Mouse (Mus musculus) thymus, adult 18-20 months (tissue): Measurements from ENCODE around the gene Dapk3.
"Not testable (repeated sequence)": the region's sequence is repeated elsewhere in the genome, so short reads cannot be mapped to it uniquely, and the experiment has no call there.

ENCODE experiments used
- DNase-seq, 2 experiments: peaks; one replicate each; pipeline ENCODE4 v3.0.0; 2022; ENCODE audit warnings: mixed read lengths in 2 of 2

Dapk3 gene

DNA sequence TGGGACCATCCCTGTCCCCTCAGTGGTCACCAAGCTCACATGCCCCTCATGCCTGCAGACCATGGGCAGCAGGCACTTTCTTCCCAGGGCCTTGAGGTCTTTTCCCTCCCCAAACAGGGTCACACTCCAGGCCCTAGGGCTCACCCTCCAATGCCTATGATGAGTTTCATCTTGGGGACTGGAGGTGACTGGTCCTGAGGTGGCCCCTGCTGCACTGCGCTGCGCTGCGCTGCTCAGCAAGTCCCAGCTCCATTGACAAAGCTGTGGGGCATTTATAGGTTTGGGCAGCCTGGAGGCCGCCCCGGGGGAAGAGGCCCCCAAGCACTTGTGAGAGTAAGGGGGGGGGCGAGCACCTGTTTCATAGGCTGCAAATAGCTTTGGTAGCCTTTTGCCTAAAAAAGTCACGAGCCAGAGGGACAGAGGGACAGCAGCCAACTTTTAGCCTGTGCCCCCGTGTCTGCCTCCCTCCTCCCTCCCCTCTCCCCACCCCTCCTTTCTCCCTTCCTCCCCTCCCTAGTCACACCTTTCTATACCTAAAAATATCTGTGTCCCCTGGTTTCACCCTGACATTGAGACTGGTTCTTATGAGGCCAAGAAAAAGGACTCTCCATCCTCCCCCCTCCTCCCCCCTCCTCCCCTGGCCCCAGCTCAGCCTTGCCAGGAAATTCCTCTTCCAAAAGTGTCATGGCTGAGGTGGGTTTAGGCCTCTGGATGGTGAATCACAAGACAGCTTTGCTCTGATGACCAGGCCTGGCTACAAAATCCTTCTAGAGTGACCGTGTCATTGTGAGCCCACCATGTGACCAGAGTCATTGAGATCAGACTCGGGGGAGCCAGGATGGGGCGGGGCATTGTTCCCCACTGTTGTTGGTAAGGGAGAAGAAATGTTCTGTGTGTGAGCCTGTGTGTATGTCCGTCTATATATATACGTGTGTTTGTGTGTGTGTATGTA, 19.3 kb downstream of the Dapk3 start, which contains the start of gene Nmrk2:
Gene Nmrk2 (minus strand): TSS at position 245 of the 952 bp plus-strand sequence.
- no peak for DNase-seq

DNA sequence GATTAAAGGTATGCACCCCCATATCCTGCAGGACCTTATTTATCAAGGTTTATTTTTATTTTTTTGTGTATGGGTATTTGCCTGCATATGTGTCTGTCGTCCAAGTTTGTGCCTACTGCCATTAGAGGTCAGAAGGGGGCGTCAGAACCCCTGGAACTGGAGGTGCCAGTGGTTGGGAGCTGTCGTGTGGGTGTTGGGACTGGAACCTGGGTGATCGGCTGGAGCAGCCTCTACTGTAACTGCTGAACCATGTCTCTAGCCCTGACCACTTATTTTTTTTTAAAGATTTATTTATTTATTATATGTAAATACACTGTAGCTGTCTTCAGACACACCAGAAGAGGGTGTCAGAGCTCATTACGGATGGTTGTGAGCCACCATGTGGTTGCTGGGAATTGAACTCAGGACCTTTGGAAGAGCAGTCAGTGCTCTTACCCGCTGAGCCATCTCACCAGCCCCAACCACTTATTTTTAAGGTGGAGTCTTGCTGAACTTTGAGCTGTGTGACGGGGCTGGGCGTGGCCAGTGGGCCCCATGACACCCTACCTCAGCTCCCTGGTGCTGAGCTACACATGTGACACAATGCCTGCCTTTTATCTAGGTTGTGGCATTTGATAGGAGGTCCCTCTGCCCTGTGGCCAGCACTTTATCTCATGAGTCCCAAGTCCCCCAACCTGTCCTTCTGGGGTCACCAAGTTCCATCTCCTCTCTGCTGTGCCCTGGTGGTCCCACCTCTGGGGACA, 20.3 kb downstream of the Dapk3 start:
- no peak for DNase-seq

DNA sequence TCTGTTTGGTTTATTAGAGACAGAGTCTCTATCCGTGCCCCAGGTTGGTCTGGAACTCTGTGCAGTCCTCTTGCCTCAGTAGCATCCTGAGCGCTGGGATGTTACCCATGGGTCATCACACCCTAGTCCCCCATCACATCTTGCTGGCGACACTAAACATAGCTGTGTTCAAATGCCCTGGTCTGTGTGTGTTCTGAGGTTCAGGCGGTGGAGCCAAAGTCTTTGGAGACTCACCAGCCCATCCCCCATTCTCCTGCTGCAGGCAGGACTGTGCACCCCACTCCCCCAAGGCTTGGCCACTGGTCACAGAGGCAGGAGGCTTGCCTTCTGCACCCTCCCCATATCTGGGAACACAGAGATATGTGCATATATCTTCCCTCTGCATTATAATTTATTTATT, 21.3 kb downstream of the Dapk3 start:
- no peak for DNase-seq

DNA sequence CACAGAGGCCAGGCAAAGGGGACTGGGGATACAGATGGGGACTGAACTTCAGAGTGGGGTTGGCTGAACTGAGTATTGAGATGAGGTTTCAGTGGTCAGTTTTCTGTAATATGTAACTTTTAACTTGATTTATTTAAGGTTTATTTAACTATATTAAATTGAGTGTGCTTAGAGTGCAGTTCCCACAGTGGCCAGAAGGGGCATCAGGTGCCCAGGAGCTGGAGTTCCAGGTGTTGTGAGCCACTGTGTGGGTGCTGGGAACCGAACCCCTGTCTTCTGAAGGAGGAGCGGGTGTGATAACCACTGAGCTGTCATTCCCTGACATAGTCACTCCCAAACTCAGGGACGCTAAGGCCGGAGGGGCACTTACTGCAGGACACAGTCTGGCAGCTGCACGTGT, 27.3 kb downstream of the Dapk3 start:
- no peak for DNase-seq

- DNase-seq = no peak
Measured at GRCm38 (mm10) chr10:81216260-81216659, 33.5 kb downstream of the Dapk3 start.

DNA sequence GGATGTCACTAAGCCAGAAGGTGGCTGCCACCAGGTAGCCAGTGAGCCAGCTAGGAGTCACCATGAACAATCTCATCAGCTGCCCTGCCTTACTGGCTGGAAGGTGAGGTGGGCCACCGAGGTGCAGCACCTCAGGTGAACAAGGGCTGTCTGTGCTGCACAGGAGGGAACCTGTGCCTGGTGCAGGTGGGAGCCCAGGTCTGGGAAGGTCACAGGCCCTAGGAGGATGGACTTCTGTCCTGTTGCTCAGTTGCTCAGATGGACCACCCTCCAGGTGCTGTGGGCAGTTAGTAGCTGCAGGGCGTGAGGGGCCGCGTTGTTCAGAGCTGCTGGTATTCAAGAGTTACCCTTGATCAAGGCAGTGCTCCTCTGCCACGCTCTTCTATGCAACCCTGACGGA, 34.0 kb downstream of the Dapk3 start:
- no peak for DNase-seq

- not testable (repeated sequence) for DNase-seq
Measured at GRCm38 (mm10) chr10:81217267-81217666, 34.5 kb downstream of the Dapk3 start.

GRCm38 (mm10) chr10:81217964-81218363, 35.2 kb downstream of the Dapk3 start:
- peak; percentile 44 to 53 for DNase-seq

DNA sequence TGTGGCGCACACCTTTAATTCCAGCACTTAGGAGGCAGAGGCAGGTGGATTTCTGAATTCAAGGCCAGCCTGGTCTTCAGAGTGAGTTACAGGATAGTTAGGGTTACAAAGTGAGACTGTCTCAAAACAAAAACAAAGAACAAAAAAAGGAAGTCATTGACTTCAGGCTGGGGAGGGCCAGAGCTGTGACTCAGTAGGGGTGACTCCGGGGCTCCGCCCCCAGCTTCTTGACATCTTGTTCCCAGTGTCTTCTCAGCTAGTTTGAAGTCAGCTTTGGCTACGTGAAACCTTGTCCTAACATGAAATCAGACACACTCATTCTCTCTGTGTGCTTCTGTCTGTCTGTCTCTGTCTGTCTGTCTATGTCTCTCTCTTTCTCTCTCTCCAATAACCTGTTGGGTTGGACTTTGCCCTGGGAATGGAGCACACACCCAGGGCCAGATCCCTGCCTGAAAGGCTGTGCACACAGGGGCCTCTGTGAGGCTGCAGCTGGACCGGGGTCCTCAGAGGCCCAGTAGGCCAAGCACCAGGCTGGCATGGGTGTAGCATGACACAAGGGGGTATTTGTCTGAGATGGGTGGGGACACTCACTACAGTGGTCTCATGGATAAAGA, 38.7 kb downstream of the Dapk3 start:
- DNase-seq = no peak

DNA sequence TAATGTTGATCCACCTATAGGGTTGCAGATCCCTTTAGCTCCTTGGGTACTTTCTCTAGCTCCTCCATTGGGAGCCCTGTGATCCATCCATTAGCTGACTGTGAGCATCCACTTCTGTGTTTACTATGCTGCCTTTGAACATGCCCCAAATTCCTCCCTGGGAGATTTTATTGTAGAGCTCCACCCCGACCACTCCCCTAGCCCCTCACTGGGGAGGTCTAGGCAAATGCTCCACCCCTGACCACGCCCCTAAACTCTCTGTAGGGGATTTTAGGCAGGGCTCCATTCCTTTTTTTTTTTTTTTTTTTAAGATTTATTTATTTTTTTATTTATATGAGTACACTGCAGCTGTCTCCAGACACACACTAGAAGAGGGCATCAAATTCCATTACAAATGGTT, 40.9 kb downstream of the Dapk3 start:
- DNase-seq = not testable (repeated sequence)

GRCm38 (mm10) chr10:81229735-81230437, 47.1 kb downstream of the Dapk3 start:
- DNase-seq = no peak

DNA sequence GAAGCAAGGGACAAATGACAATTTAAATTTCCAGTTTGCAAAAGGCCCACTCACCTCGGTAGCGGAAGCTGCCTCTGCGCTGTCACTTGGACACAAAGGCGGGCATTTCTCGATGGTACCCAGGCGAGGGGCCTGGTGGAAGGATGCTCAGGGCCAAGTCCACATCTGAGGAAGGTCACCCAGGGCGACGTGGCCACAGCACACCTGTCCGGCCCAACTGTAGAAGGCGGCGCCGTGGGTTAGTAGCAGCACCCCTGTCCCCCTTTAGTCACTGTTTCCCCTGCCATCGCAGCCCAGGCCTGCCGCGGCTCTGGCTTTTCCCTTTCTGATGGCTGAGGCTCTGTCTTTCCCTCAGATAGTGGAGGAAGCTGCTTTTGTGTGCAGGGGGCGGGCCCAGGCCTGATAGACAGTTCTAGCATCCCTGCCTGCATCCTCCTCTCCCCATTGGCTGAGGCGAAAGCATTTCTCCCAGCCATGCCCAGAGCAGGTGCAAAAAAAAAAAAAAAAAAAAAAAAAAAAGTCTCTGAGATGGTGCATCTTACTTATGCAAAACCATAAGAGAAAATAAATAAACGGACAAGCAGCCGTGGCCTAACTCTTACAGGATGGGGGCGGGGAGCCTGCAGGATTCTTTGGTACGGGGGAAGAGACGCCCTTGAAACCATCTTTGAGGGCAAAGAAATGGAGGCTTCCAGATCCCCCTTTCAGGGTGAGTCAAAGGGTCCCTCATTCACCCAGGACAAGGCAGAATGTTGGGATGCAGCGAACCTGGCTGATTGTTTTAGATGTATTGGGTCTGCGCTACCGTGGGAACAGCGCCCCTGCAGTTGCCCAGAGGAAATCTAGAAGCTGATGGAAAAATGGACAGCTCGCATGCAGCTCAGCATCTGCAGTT, 47.9 kb downstream of the Dapk3 start, which contains the start of gene Atcay:
Gene Atcay (minus strand): TSS at position 396 of the 895 bp plus-strand sequence.
- no peak for DNase-seq

- DNase-seq = no peak
Measured at GRCm38 (mm10) chr10:81231436-81231835, 48.6 kb downstream of the Dapk3 start.

DNA sequence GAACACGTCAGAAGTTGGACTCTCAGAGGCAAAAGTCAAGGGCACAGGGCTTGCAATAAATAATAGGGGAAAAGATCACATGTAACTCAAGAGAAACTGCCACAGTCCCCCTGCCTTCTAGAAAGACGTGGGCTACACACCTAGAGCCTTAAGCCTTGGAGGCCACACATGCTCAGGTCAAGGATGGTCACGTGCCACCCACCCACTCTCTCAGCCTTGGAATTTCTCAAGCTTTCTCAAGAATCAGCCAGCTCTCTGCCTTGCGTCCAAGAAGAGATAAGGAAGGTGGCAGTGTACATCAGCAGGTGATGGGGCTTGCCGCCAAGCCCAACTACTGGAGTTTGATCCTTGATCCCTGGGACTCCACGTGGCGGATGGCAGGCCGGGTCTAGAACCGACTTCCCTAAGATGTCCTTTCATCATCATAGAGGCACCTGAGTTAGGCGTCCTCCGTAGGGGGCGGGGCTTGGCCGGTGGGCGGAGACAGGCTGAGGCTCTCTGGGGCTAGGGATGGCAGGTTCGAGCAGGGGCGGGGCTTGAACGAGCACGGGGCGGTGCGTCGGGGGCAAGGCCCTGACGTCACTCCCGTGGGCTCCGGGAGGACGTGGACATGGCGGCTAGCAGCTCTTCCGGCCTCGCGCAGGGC, 49.9 kb downstream of the Dapk3 start, which contains the start of gene Zfr2:
Gene Zfr2 (plus strand): TSS at position 576 of the 646 bp plus-strand sequence.
- peak; percentile 72 to 85 for DNase-seq

DNA sequence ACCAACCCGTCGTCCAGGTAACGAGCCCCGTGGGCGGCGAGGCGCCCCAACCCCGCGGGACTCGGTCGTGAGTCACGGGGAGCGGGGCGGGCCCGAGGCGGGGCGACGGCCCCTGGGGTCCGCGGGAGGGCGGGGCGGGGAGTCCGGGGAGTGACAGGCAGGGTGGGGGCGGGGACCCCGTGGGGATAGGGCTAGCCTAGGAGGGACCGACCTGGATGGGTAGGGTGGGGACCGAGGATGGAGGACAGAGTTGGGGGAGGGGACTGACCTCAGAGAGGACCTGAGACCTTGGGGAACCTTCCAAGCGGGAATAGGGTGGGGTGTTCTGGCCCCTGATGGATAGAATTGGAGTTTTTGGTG, 50.4 kb downstream of the Dapk3 start:
- DNase-seq = no peak

DNA sequence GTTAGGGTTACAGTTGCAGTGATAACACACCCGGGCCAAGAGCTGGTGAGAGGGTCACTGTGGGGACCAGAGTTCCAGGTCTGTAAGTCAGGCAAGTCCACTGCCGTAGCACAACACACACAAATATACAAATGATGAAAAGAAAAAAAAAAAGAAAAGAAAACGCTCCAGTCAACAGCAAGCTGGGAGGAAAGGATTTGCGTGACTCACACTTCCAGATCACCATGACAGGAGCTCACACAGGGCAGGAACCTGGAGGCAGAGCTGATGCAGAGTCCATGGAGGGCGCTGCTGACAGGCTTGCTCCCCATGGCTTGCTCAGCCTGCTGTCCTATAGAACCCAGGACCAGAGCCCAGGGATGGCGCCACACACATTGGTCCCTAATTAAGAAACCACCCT, 51.4 kb downstream of the Dapk3 start:
- no peak for DNase-seq

DNA sequence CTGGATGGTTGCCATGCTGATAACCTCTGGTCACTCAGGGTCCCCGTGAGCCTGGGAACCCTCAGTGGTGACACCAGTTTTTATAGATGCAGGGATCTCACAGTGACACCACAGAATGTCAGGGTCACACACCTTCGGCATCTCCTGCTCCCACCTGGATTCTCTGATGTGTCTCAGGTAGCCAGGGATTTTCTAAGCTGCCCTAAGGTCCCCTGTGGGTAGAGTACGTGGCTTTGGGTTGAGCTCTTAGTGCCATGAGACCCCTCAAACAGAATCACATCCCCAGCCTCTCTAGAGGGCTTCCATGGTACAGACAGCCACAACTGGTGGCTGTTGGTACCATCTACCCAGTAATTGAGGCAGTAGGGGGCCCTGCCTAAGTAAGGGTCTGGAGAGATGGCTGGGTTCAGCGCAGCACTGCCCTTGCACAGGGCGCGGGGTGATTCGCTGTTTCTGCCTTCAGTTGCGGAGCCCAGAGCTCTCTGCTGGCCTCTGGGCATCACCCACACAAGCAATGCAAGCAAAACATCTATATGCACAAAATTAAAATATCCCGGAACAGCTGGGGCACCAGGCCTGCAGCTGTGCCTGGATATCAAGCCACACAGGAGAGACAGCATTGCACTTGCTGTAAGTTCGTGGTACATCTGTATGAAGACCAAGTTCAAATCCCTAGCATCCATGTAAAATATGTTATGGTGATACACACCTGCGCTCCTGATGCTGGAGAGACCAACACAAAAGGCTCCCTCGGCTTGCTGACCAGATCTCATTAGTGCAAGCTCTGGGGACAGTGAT, 53.9 kb downstream of the Dapk3 start:
- DNase-seq = no peak

DNA sequence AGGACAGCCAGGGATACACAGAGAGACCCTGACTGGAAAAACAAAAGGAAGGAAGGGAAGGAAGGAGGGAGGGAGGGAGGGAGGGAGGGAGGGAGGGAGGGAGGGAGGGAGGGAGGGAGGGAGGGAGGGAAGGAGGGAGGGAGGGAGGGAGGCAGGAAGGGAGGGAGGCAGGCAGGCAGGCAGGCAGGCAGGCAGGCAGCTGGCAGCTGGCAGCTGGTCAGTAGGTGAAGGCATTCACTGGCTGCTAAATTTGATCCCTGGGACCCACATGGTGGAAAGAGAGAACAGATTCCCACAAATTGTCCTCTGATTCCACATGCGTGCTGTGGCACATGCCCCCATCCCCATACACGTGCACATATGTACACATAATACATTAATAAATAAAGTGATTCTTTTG, 55.8 kb downstream of the Dapk3 start:
- no peak for DNase-seq

- DNase-seq = no peak
Measured at GRCm38 (mm10) chr10:81240876-81241275, 58.1 kb downstream of the Dapk3 start.

- DNase-seq = no peak
Measured at GRCm38 (mm10) chr10:81242021-81242420, 59.2 kb downstream of the Dapk3 start.
